Mouse (Mus musculus) neural tube, embryonic 14.5 days (tissue): ENCODE measurements around the gene Erbb3. TPM values are rescaled to one million over a fixed set of nuclear protein-coding genes. Genes with fewer than 3 reads are reported as not detected.

Experiments
- ATAC-seq: fragments of 200-750 bp; cut with Nextera tagmentation; 2 replicates; pipeline ENCODE4 v1.8.0; 2017; ENCODE audit warnings: low read depth, mild to moderate bottlenecking, moderate TSS enrichment, moderate library complexity
- H3K27ac ChIP-seq: fragments of 300-500 bp; sonication (generic); 2 replicates; pipeline ENCODE4 v1.5.1; 2014; ENCODE audit warnings: low read depth, mild to moderate bottlenecking, control low read depth, low read length, moderate library complexity, mixed read lengths
- H3K27me3 ChIP-seq: fragments of 300-500 bp; sonication (generic); 2 replicates; pipeline ENCODE4 v1.6.1; 2014; ENCODE audit warnings: low read length; ENCODE audit not compliant: control insufficient read depth, insufficient read depth
- H3K36me3 ChIP-seq: fragments of 300-500 bp; sonication (generic); 2 replicates; pipeline ENCODE4 v1.6.1; 2014; ENCODE audit warnings: low read length, mixed read lengths; ENCODE audit not compliant: control insufficient read depth, insufficient read depth
- H3K4me1 ChIP-seq: fragments of 300-500 bp; sonication (generic); 2 replicates; pipeline ENCODE4 v1.6.1; 2014; ENCODE audit warnings: low read length; ENCODE audit not compliant: control insufficient read depth, insufficient read depth
- H3K4me2 ChIP-seq: fragments of 300-500 bp; sonication (generic); 2 replicates; pipeline ENCODE4 v1.6.1; 2014; ENCODE audit warnings: mild to moderate bottlenecking, low read depth, low read length, control low read depth
- H3K4me3 ChIP-seq: fragments of 300-500 bp; sonication (generic); 2 replicates; pipeline ENCODE4 v1.5.1; 2014; ENCODE audit warnings: low read depth, low read length, control low read depth, mixed read lengths
- H3K9ac ChIP-seq: fragments of 300-500 bp; sonication (generic); replicated peaks from 2 replicates; pipeline ENCODE4 v1.6.1; 2014; ENCODE audit warnings: low read depth, mild to moderate bottlenecking, control low read depth, low read length, mixed read lengths
- H3K9me3 ChIP-seq: fragments of 300-500 bp; sonication (generic); 2 replicates; pipeline ENCODE4 v1.6.1; 2016; ENCODE audit warnings: low read length; ENCODE audit not compliant: control insufficient read depth
- WGBS: fragments of 180-500 bp; shearing (Covaris S2); extraction: QIAGEN DNeasy Blood & Tissue Kit; methylation state at CpG from one replicate; pipeline ENCODE4 v1.1.7; 2014; 5-methylcytosine and 5-hydroxymethylcytosine counted together
- polyA plus RNA-seq: library from polyadenylated mRNA; unstranded; fragments of >200 nt; fragmentation: Nextera tagmentation; extraction: Ambion mirVana; gene quantifications from 2 replicates; pipeline ENCODE4 v1.2.1, GENCODE M21; 2014

Erbb3 gene
- polyA plus RNA-seq, 1 experiment from 2014 or later = 1.4 TPM

- no peak overlapping the region for H3K27ac ChIP-seq
- no peaks in the 10 kb centered on the region for H3K9me3 ChIP-seq
- peak overlapping the region; percentile 84 for H3K4me2 ChIP-seq
- peaks cover 29% of the 10 kb centered on the region for H3K36me3 ChIP-seq
- no peak for ATAC-seq
- peak overlapping the region; percentile 71 for H3K4me3 ChIP-seq
- no peaks in the 10 kb centered on the region for H3K27me3 ChIP-seq
- WGBS = 18% methylated on average over 4 of the region's 4 CpGs
- peak overlapping the region; percentile 73 for H3K9ac ChIP-seq
- H3K4me1 ChIP-seq = peaks cover 10% of the 10 kb centered on the region
Observed at GRCm38 (mm10) chr10:128546361-128546760, 43.1 kb downstream of the Erbb3 start.

- Histone ChIP-seq H3K9ac (no peak overlapping the region), H3K4me3 (no peak overlapping the region), H3K27me3 (no peaks in the 10 kb centered on the region), H3K4me2 (no peak overlapping the region), H3K4me1 (peaks cover 10% of the 10 kb centered on the region), H3K9me3 (no peaks in the 10 kb centered on the region), H3K36me3 (peaks cover 29% of the 10 kb centered on the region), H3K27ac (no peak overlapping the region)
- WGBS = 94% methylated on average over 3 of the region's 3 CpGs
- no peak for ATAC-seq
Observed at GRCm38 (mm10) chr10:128545570-128545898, 43.9 kb downstream of the Erbb3 start.

GRCm38 (mm10) chr10:128544674-128545569 lies 44.5 kb downstream of the Erbb3 start:
- peaks cover 29% of the 10 kb centered on the region for H3K36me3 ChIP-seq
- H3K27me3 ChIP-seq = no peaks in the 10 kb centered on the region
- H3K4me3 ChIP-seq = no peak overlapping the region
- no peaks in the 10 kb centered on the region for H3K9me3 ChIP-seq
- no peak for ATAC-seq
- peaks cover 10% of the 10 kb centered on the region for H3K4me1 ChIP-seq
- no peak overlapping the region for H3K27ac ChIP-seq
- H3K9ac ChIP-seq = no peak overlapping the region
- H3K4me2 ChIP-seq = no peak overlapping the region
- WGBS = 96% methylated on average over 37 of the region's 37 CpGs

DNA sequence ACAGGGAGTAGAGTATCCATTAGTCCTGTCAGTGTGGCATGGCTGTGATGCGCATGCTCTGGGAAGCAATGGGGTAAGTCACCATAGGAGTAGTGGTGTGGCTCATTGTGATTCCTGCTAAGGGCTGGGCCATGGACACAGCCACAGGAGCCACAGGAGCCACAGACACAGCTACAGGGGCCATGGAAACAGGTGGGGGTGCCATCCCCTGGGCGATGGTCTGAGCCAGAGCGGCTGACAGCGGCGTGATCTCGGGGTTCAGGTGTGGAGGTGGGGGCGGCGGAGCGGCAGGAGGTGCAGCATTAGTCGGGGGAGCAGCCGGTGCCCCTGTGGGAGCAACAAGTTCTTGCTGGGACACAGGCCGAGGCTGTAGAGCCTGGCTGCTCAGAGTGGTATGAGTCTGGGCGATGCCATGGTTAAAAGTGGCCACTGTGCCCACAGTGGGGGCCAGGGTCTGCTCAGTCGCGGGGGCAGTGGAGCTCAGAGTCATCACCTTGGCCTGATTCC lies 45.2 kb downstream of the Erbb3 start:
- Histone ChIP-seq H3K9ac (no peak overlapping the region), H3K4me2 (no peak overlapping the region), H3K4me3 (no peak overlapping the region), H3K27ac (no peak overlapping the region), H3K4me1 (peaks cover 10% of the 10 kb centered on the region), H3K27me3 (no peaks in the 10 kb centered on the region), H3K9me3 (no peaks in the 10 kb centered on the region), H3K36me3 (peaks cover 29% of the 10 kb centered on the region)
- WGBS = 97% methylated on average over 15 of the region's 15 CpGs
- no peak for ATAC-seq

GRCm38 (mm10) chr10:128543100-128543499 lies 46.4 kb downstream of the Erbb3 start:
- Histone ChIP-seq H3K4me1 (peaks cover 10% of the 10 kb centered on the region), H3K36me3 (peaks cover 29% of the 10 kb centered on the region), H3K9ac (no peak overlapping the region), H3K27ac (no peak overlapping the region), H3K27me3 (no peaks in the 10 kb centered on the region), H3K4me3 (no peak overlapping the region), H3K4me2 (no peak overlapping the region), H3K9me3 (no peaks in the 10 kb centered on the region)
- no peak for ATAC-seq
- WGBS = 67% methylated on average over 2 of the region's 2 CpGs

DNA sequence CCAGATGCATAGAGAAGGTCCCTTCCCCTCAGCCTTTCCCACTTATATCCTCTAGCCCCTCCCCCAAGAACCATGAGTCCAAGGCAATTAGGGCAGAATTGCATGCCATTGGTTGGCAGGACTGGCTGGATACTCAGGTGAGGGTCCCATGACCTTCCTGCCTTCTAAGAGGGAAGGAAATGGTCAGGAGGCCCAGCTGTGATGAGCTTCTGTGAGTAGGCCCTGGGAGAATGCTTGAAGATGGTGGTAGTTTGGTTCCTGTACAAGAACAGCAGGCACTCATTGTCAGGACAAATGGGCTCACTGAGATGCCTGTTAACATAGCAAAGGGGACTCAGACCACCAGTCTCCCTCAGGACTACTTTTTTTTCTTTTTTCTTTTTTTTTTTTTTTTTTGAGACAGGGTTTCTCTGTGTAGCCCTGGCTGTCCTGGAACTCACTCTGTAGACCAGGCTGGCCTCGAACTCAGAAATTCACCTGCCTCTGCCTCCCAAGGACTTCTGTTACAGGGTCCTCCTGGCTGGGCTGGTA lies 51.0 kb downstream of the Erbb3 start:
- Histone ChIP-seq H3K36me3 (0 out of 2 replicates have a peak, but pooled peaks cover 14% of the 10 kb centered on the region), H3K27ac (no peak overlapping the region), H3K9me3 (no peaks in the 10 kb centered on the region), H3K4me3 (no peak overlapping the region), H3K4me1 (no peaks in the 10 kb centered on the region), H3K27me3 (no peaks in the 10 kb centered on the region), H3K9ac (no peak overlapping the region), H3K4me2 (no peak overlapping the region)
- 100% methylated on average over 1 of the region's 1 CpGs for whole genome bisulfite sequencing
- ATAC-seq = no peak

DNA sequence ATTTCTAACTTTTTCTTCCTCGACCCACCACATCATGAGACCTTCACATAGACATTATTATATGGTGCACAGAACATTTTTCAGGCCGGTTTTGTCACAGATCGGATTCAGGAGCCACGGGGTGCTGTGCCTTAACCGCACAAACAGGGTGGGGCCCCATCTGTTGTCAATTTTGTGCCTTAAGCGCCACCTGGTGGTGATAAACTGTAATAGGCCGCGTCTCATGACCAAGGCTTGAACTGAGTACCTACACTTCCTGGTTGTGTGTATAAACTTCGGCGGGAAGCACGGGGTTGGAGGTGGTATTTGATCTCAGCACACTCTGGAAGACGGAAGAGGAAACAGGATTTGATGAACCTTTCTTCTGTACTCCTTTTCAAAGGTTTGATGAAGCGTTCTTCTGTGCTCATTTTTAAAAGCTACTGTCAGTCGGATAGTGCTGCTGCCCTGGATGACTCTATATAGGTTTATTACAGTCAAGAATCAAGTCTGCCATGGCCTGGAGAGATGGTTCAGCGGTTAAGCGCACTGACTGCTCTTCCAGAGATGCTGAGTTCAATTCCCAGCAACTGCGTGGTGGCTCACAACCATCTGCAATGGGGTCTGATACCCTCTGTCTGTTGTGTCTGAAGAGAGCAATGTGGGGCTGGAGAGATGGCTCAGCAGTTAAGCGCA lies 53.0 kb downstream of the Erbb3 start:
- no peak overlapping the region for H3K27ac ChIP-seq
- 16% methylated on average over 18 of the region's 18 CpGs for WGBS
- peak; percentile 94 for ATAC-seq

DNA sequence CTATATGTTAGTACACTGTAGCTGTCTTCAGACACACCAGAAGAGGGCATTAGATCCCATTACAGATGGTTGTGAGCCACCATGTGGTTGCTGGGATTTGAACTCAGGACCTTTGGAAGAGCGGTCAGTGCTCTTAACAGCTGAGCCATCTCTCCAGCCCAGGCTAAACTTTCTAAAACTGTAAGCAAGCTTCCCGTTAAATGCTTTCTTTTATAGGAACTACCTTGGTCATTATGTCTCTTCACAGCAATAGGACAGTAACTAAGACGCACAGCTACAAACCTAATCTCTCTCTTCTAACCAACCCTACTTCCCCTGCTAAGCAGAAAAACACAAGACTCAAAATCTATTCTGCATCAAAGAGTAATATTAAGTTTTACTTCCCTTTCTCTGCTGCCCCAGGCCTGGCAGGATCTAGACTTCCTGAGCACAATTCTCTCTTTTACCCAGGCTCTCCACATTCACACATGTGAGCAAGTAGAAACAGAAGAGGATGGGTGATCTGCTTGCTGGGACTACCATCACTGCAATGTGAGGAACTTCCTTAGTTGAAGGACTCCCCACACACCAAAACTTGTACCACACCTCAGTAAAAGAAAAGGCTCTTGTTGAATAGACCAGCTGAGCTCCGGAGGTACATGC lies 53.7 kb downstream of the Erbb3 start:
- H3K9me3 ChIP-seq = no peaks in the 10 kb centered on the region
- no peaks in the 10 kb centered on the region for H3K36me3 ChIP-seq
- no peaks in the 10 kb centered on the region for H3K27me3 ChIP-seq
- H3K4me1 ChIP-seq = no peaks in the 10 kb centered on the region
- 73% methylated on average over 4 of the region's 4 CpGs for WGBS
- no peak overlapping the region for H3K9ac ChIP-seq
- H3K4me2 ChIP-seq = peak overlapping the region; percentile 32; the same call in 1 of the 2 replicates
- H3K4me3 ChIP-seq = no peak overlapping the region
- H3K27ac ChIP-seq = no peak overlapping the region
- ATAC-seq = no peak

More for the DNA sequence above, 53.0 kb downstream of the Erbb3 start:
- H3K4me2 ChIP-seq = peak overlapping the region; percentile 32; the same call in 1 of the 2 replicates
- H3K9ac ChIP-seq = no peak overlapping the region
- H3K4me3 ChIP-seq = no peak overlapping the region
- H3K36me3 ChIP-seq = no peaks in the 10 kb centered on the region
- H3K9me3 ChIP-seq = no peaks in the 10 kb centered on the region
- no peaks in the 10 kb centered on the region for H3K4me1 ChIP-seq
- no peaks in the 10 kb centered on the region for H3K27me3 ChIP-seq
